Mouse (Mus musculus): ENCODE results near the gene Klhl42. TPM values are rescaled to one million over a fixed set of nuclear protein-coding genes. Genes with fewer than 3 reads are reported as not detected.

Gene Klhl42
- polyA plus RNA-seq, 1 experiment from 2014 or later: 1.7 TPM

DNA sequence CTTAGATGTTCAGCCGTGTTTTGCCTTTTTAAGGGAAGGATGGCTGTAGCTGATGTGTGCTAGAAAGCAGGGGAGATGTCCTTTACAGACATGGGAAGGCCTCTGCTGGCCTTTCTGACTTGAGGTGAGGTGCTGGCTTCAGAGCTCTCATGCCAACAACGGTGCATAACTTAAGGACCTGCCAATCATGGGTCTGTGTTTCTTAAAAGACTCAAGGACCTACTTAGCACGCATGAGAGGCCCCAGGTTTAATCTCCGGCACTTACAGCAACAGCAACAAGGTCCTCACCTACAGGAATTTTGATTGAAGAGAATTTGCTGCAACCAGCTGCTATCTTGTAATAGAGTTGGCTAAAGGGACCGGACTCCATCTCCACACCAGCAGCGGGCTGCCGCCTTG, 18.1 kb downstream of the Klhl42 start:
- Histone ChIP-seq H3K36me3 (peaks cover 57% of the 10 kb centered on the region), H3K27ac (no peak overlapping the region), H3K27me3 (no peaks in the 10 kb centered on the region), H3K9me3 (replicated peaks) (no peaks in the 10 kb centered on the region), H3K4me1 (replicated peaks) (peaks cover 4% of the 10 kb centered on the region; the same call in 1 of the 2 replicates), H3K9ac (no peak overlapping the region), H3K4me3 (replicated peaks) (no peak overlapping the region), H3K4me2 (no peak overlapping the region)
- ATAC-seq (ENCODE audit: low read depth): no peak
- no peak for DNase-seq
- 76% methylated on average over 7 of the region's 7 CpGs for WGBS (ENCODE audit: insufficient replicate concordance)

DNA sequence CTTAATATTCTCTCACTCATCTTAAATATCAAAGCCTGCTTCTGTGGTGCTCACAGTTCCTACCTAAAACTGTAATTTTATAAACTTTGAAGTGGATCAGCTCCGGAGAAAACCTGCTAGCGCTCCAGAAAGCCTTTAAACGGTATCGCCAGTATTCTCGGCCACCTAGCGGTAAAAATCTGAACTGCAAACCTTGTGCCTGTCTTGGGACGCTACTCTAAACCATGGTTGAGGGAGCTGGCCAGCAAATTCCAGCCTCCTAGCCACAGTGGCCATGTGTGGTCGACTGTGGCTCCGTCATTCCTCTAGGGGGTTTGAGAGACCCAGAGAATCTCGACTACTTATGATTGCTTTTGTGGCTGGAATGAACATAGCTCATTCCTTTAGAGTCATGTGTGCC, 25.4 kb downstream of the Klhl42 start:
- Histone ChIP-seq H3K27me3 (no peaks in the 10 kb centered on the region), H3K4me1 (replicated peaks) (no peaks in the 10 kb centered on the region), H3K9ac (no peak overlapping the region), H3K36me3 (peaks cover 5% of the 10 kb centered on the region; the same call in 1 of the 2 replicates), H3K9me3 (replicated peaks) (no peaks in the 10 kb centered on the region), H3K4me2 (no peak overlapping the region), H3K4me3 (replicated peaks) (no peak overlapping the region), H3K27ac (no peak overlapping the region)
- DNase-seq (peak; percentile 33), ATAC-seq (ENCODE audit: low read depth) (peak; percentile 23; the same call in 1 of the 2 replicates)
- WGBS (ENCODE audit: insufficient replicate concordance): 10% methylated on average over 10 of the region's 10 CpGs

DNA sequence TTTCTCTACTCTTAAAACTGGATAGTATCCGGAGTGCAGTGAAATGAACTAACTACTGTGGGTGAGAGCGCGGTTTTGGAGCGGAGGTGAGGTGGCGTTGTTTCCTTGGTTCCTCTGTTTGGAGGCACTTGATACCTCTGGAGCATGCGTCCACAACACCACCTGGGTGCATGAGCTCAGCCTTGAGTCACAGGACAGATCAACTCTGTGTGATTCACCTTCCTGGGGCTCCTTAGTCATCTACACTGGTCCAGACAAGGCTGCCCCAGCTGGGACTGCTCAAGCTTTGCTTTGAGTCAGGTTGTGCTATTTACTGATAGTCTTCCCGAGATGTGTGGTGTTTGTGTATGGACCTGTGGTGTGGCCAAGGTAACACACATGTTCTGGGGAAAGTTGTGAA, 26.6 kb downstream of the Klhl42 start:
- ATAC-seq (ENCODE audit: low read depth): no peak
- no peak overlapping the region for H3K4me2 ChIP-seq
- no peak overlapping the region for H3K27ac ChIP-seq
- H3K4me3 ChIP-seq (replicated peaks): no peak overlapping the region
- no peaks in the 10 kb centered on the region for H3K9me3 ChIP-seq (replicated peaks)
- H3K36me3 ChIP-seq: no peaks in the 10 kb centered on the region
- H3K9ac ChIP-seq: no peak overlapping the region
- 80% methylated on average over 7 of the region's 7 CpGs for WGBS (ENCODE audit: insufficient replicate concordance)
- no peaks in the 10 kb centered on the region for H3K27me3 ChIP-seq
- DNase-seq: no peak
- no peaks in the 10 kb centered on the region for H3K4me1 ChIP-seq (replicated peaks)

- Histone ChIP-seq H3K36me3 (no peaks in the 10 kb centered on the region), H3K4me2 (no peak overlapping the region), H3K9me3 (replicated peaks) (no peaks in the 10 kb centered on the region), H3K4me3 (replicated peaks) (no peak overlapping the region), H3K9ac (no peak overlapping the region), H3K27me3 (no peaks in the 10 kb centered on the region), H3K27ac (no peak overlapping the region), H3K4me1 (replicated peaks) (no peaks in the 10 kb centered on the region)
- ATAC-seq (ENCODE audit: low read depth): no peak
- 60% methylated on average over 3 of the region's 3 CpGs for WGBS (ENCODE audit: insufficient replicate concordance)
- DNase-seq: no peak
Observed at GRCm38 (mm10) chr6:147118190-147118589, 27.0 kb downstream of the Klhl42 start.

GRCm38 (mm10) chr6:147121320-147121719, 30.1 kb downstream of the Klhl42 start:
- Histone ChIP-seq H3K9ac (no peak overlapping the region), H3K27me3 (no peaks in the 10 kb centered on the region), H3K36me3 (no peaks in the 10 kb centered on the region), H3K4me1 (replicated peaks) (no peaks in the 10 kb centered on the region), H3K4me2 (no peak overlapping the region), H3K4me3 (replicated peaks) (no peak overlapping the region), H3K27ac (no peak overlapping the region), H3K9me3 (replicated peaks) (no peaks in the 10 kb centered on the region)
- ATAC-seq (ENCODE audit: low read depth): no peak
- 31% methylated on average over 6 of the region's 6 CpGs for WGBS (ENCODE audit: insufficient replicate concordance)
- DNase-seq: no peak

DNA sequence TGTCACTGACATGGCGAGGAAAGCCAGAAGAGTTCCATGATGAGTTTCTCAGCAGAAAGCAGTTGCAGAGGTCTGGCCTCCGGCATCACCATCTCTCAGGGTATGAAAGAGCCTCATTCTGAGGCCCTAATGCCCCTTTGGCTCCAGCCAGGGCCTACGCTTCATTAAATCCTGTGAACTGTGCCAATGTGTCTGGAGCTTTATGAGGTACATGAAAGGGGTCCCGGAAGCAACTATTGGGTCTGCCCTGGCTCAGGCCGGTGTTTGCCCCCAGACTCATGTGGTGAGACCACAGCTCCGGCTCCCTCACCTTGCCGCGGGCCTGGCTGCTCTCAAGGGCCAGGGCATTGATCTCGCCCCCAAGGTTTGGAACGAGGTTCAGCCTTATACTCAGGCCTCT, 36.1 kb downstream of the Klhl42 start:
- DNase-seq (no peak), ATAC-seq (ENCODE audit: low read depth) (no peak)
- Histone ChIP-seq H3K4me1 (replicated peaks) (no peaks in the 10 kb centered on the region), H3K9me3 (replicated peaks) (no peaks in the 10 kb centered on the region), H3K27ac (no peak overlapping the region), H3K4me2 (no peak overlapping the region), H3K9ac (no peak overlapping the region), H3K27me3 (no peaks in the 10 kb centered on the region), H3K4me3 (replicated peaks) (no peak overlapping the region), H3K36me3 (no peaks in the 10 kb centered on the region)
- WGBS (ENCODE audit: insufficient replicate concordance): 77% methylated on average over 10 of the region's 10 CpGs

- Histone ChIP-seq H3K36me3 (no peaks in the 10 kb centered on the region), H3K27ac (no peak overlapping the region), H3K4me3 (replicated peaks) (no peak overlapping the region), H3K4me2 (no peak overlapping the region), H3K9me3 (replicated peaks) (no peaks in the 10 kb centered on the region), H3K4me1 (replicated peaks) (no peaks in the 10 kb centered on the region), H3K27me3 (no peaks in the 10 kb centered on the region), H3K9ac (no peak overlapping the region)
- 45% methylated on average over 3 of the region's 3 CpGs for WGBS (ENCODE audit: insufficient replicate concordance)
- DNase-seq (no peak), ATAC-seq (ENCODE audit: low read depth) (no peak)
Observed at GRCm38 (mm10) chr6:147138260-147138659, 47.1 kb downstream of the Klhl42 start.

DNA sequence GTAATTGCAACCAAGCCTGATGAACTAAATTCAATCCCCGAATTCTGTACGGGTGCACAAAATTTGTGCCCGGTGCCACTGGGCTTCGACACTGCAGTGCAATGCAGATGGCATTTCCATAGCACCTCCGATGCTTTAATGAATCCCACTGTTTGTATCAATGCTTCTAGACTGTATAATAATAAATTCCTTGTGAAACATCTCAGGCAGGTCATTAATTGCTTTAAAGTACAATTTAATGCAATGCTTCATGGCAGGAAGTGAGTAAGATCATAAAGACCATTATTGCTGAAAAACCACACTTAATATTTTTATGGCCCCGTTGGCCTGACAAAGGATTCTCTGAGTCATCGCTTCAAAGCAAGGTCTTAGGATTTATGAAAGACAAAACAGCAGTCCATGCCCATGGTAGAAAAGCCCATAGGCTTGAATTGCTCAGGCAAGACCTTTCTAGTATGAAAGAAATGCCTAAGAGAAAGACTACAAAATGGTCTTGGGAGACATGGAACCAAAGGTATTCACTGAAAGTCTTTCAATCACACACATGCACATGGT, 49.5 kb downstream of the Klhl42 start:
- H3K9ac ChIP-seq: no peak overlapping the region
- no peak overlapping the region for H3K27ac ChIP-seq
- 75% methylated on average over 7 of the region's 7 CpGs for WGBS (ENCODE audit: insufficient replicate concordance)
- no peak for DNase-seq
- H3K36me3 ChIP-seq: no peaks in the 10 kb centered on the region
- no peak overlapping the region for H3K4me2 ChIP-seq
- no peak overlapping the region for H3K4me3 ChIP-seq (replicated peaks)
- H3K27me3 ChIP-seq: no peaks in the 10 kb centered on the region
- ATAC-seq (ENCODE audit: low read depth): no peak
- no peaks in the 10 kb centered on the region for H3K9me3 ChIP-seq (replicated peaks)
- H3K4me1 ChIP-seq (replicated peaks): no peaks in the 10 kb centered on the region

- H3K27me3 ChIP-seq: no peaks in the 10 kb centered on the region
- DNase-seq: no peak
- WGBS (ENCODE audit: insufficient replicate concordance): 78% methylated on average over 5 of the region's 5 CpGs
- ATAC-seq (ENCODE audit: low read depth): no peak
- H3K27ac ChIP-seq: no peak overlapping the region
- H3K4me1 ChIP-seq (replicated peaks): no peaks in the 10 kb centered on the region
- H3K9me3 ChIP-seq (replicated peaks): no peaks in the 10 kb centered on the region
- no peak overlapping the region for H3K4me3 ChIP-seq (replicated peaks)
- no peaks in the 10 kb centered on the region for H3K36me3 ChIP-seq
- H3K4me2 ChIP-seq: no peak overlapping the region
- H3K9ac ChIP-seq: no peak overlapping the region
Observed at GRCm38 (mm10) chr6:147144664-147145063, 53.5 kb downstream of the Klhl42 start.

DNA sequence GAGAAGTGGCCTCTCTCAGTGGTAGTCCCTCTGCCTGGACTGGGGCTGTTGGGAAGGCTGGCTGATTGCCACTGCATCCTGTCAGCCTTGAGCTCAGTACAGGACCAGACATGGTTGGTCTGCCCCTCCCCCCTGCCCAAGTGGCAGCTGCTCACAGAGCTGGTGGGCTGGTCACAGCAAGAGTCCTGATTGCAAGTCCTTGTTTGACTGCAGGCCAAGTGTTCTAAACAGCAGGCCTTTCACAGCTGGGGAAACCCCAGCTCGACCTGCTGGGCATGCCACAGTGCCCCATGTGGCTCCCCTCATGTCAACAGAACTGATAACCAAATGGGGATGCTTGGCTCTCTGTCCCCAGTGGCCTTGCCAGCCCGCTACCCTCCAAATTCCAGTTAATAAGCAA, 54.1 kb downstream of the Klhl42 start:
- Histone ChIP-seq H3K27me3 (no peaks in the 10 kb centered on the region), H3K27ac (no peak overlapping the region), H3K4me1 (replicated peaks) (no peaks in the 10 kb centered on the region), H3K36me3 (no peaks in the 10 kb centered on the region), H3K4me3 (replicated peaks) (no peak overlapping the region), H3K9me3 (replicated peaks) (no peaks in the 10 kb centered on the region), H3K9ac (no peak overlapping the region), H3K4me2 (no peak overlapping the region)
- peak; percentile 2 for DNase-seq
- 36% methylated on average over 2 of the region's 2 CpGs for WGBS (ENCODE audit: insufficient replicate concordance)
- no peak for ATAC-seq (ENCODE audit: low read depth)

DNA sequence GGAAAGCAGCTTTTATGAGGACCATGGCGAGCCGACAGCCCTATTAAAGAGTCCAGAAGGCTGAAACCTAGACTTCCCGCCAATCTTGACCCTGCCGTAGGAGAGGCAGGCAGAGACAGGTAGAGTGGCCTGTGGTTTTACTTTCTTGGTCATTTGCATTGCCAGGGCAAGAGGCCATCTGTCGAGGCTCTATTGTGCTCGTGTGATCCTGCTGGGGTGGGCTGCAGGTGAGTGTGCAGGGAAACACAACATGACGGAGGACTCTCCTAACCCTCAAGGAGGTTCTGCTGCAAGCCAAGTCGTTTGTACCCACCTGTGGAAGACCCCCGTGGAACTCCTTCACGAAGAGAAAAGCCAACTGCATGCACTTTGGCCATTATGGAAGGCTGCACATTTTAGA, 54.6 kb downstream of the Klhl42 start:
- no peaks in the 10 kb centered on the region for H3K9me3 ChIP-seq (replicated peaks)
- no peak overlapping the region for H3K9ac ChIP-seq
- ATAC-seq (ENCODE audit: low read depth) (no peak), DNase-seq (no peak)
- no peaks in the 10 kb centered on the region for H3K36me3 ChIP-seq
- WGBS (ENCODE audit: insufficient replicate concordance): 64% methylated on average over 10 of the region's 10 CpGs
- no peaks in the 10 kb centered on the region for H3K27me3 ChIP-seq
- no peak overlapping the region for H3K4me2 ChIP-seq
- no peak overlapping the region for H3K4me3 ChIP-seq (replicated peaks)
- H3K4me1 ChIP-seq (replicated peaks): no peaks in the 10 kb centered on the region
- no peak overlapping the region for H3K27ac ChIP-seq

GRCm38 (mm10) chr6:147151069-147151468, 59.9 kb downstream of the Klhl42 start:
- 60% methylated on average over 6 of the region's 6 CpGs for WGBS (ENCODE audit: insufficient replicate concordance)

More at GRCm38 (mm10) chr6:147151069-147151468, 59.9 kb downstream of the Klhl42 start:
- ATAC-seq (ENCODE audit: low read depth): no peak
- H3K27ac ChIP-seq: no peak overlapping the region
- H3K9ac ChIP-seq: no peak overlapping the region
- H3K9me3 ChIP-seq (replicated peaks): no peaks in the 10 kb centered on the region
- DNase-seq: no peak
- H3K4me2 ChIP-seq: no peak overlapping the region
- no peaks in the 10 kb centered on the region for H3K36me3 ChIP-seq
- H3K4me1 ChIP-seq (replicated peaks): no peaks in the 10 kb centered on the region
- no peaks in the 10 kb centered on the region for H3K27me3 ChIP-seq
- no peak overlapping the region for H3K4me3 ChIP-seq (replicated peaks)
